ENCODE assay signal across 17 mouse cellular contexts in the genomic region with DNA sequence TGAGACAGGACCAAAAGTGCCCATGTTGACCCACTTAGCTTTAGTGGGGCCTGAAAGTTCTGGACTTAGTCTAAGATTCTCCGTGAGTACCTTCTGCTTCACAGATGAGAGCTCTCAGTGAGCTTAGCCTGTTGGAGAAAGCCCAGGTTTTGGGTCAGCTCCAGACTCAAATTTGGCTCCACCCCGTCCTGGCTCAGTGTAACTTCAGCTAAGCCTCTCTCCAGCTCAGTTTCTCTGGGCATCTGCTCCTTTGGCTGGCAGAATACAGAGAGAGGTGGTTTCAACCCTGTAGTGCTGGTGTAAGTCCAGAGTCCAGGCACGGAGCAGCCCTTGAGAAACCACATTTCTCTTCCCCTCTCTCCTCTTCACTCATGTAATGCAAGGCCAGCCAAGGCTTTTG. TPM values are rescaled to one million over a fixed set of nuclear protein-coding genes. Genes with fewer than 3 reads are reported as not detected.
A peak's percentile ranks its signal among the peaks of the same experiment; 100 is the strongest.
DNase-seq lines count a peak whose midpoint lies in the region; ATAC-seq and TF ChIP-seq lines count a peak whose summit lies in the region.
"Had no signal": no experiment of that assay in that cellular context is flagged by ENCODE, and none has a peak within 500 bp of the region (broad histone marks: within the 10 kb centered on the region; RNA-seq: fewer than 3 reads in every experiment).

No protein-coding gene starts in this region.

- no peaks in the 10 kb centered on the region for H3K27me3 ChIP-seq in forebrain, embryonic 14.5 days (replicated peaks; ENCODE audit: control insufficient read depth, insufficient read depth, low read length)
- no peaks in the 10 kb centered on the region for H3K27me3 ChIP-seq in forebrain, embryonic 15.5 days
- H3K27me3 ChIP-seq in kidney, adult 2 months (replicated peaks; ENCODE audit: control insufficient read depth, insufficient read depth, low read length): no peaks in the 10 kb centered on the region
- H3K27me3 ChIP-seq: neural tube, embryonic 13.5 days; stomach, embryonic 15.5 days had no signal

- no peak overlapping the region for H3K4me2 ChIP-seq in forebrain, embryonic 14.5 days (ENCODE audit: low read length)
- H3K4me2 ChIP-seq in forebrain, embryonic 15.5 days (replicated peaks): no peak overlapping the region
- H3K4me2 ChIP-seq: neural tube, embryonic 13.5 days; stomach, embryonic 15.5 days had no signal

- no peaks in the 10 kb centered on the region for H3K36me3 ChIP-seq in forebrain, embryonic 14.5 days (ENCODE audit: control insufficient read depth, insufficient read depth, low read length)
- no peaks in the 10 kb centered on the region for H3K36me3 ChIP-seq in forebrain, embryonic 15.5 days
- H3K36me3 ChIP-seq in kidney, adult 2 months (ENCODE audit: control insufficient read depth, insufficient read depth, low read length): no peaks in the 10 kb centered on the region
- H3K36me3 ChIP-seq: neural tube, embryonic 13.5 days; stomach, embryonic 15.5 days had no signal

- no peak for TF ChIP-seq CTCF in kidney, adult 2 months (conservative IDR thresholded peaks at IDR 0.05; ENCODE audit: insufficient read depth, insufficient read length, low read depth, low read length)

- no peaks in the 10 kb centered on the region for H3K9me3 ChIP-seq in forebrain, embryonic 14.5 days (replicated peaks; ENCODE audit: control insufficient read depth, low read length)
- no peaks in the 10 kb centered on the region for H3K9me3 ChIP-seq in forebrain, embryonic 15.5 days
- H3K9me3 ChIP-seq: neural tube, embryonic 13.5 days; stomach, embryonic 15.5 days had no signal

- no peak overlapping the region for H3K27ac ChIP-seq in forebrain, embryonic 14.5 days (ENCODE audit: low read depth, low read length)
- H3K27ac ChIP-seq in forebrain, embryonic 15.5 days (replicated peaks): no peak overlapping the region
- H3K27ac ChIP-seq in kidney, adult 2 months (ENCODE audit: insufficient read depth, low read depth, low read length): no peak overlapping the region
- H3K27ac ChIP-seq: neural tube, embryonic 13.5 days; stomach, embryonic 15.5 days had no signal

- no peak overlapping the region for H3K9ac ChIP-seq in forebrain, embryonic 14.5 days (ENCODE audit: low read length)
- no peak overlapping the region for H3K9ac ChIP-seq in forebrain, embryonic 15.5 days (replicated peaks)
- H3K9ac ChIP-seq: liver, postnatal 0 days; neural tube, embryonic 13.5 days; stomach, embryonic 15.5 days had no signal

- H3K4me3 ChIP-seq in forebrain, embryonic 14.5 days (ENCODE audit: low read depth, low read length): no peak overlapping the region
- H3K4me3 ChIP-seq in forebrain, embryonic 15.5 days: no peak overlapping the region
- H3K4me3 ChIP-seq in kidney, adult 2 months (ENCODE audit: insufficient read depth, low read depth, low read length): no peak overlapping the region
- H3K4me3 ChIP-seq: neural tube, embryonic 13.5 days; stomach, embryonic 15.5 days had no signal

- peak; percentile 45 for DNase-seq in forebrain, embryonic 14.5 days (ENCODE audit: low spot score)
- DNase-seq in kidney, adult 2 months: peak; percentile 56
- DNase-seq in kidney, adult 18-20 months: no peak
- peak; percentile 35 for DNase-seq in NIH3T3 (ENCODE audit: low read depth)
- DNase-seq in cerebellum, adult 18-20 months: peak; percentile 84 to 92
- DNase-seq in retina, embryonic 14.5 days (ENCODE audit: low spot score): no peak
- no peak for DNase-seq in right cerebral cortex, postnatal 25 days
- DNase-seq: heart, postnatal 4 days; kidney, adult 11 months; liver, postnatal 0 days; lung, postnatal 4 days; thymus, postnatal 25 days had no signal

- WGBS in forebrain, embryonic 14.5 days: 70% methylated on average over 3 of the region's 3 CpGs
- 61% methylated on average over 3 of the region's 3 CpGs for whole genome bisulfite sequencing in forebrain, embryonic 15.5 days
- WGBS in kidney, adult 2 months: 55% methylated on average over 3 of the region's 3 CpGs

- H3K4me1 ChIP-seq in forebrain, embryonic 14.5 days (ENCODE audit: control insufficient read depth, insufficient read depth, low read length): no peaks in the 10 kb centered on the region
- peaks cover 4% of the 10 kb centered on the region; the same call in 1 of the 2 replicates for H3K4me1 ChIP-seq in forebrain, embryonic 15.5 days
- H3K4me1 ChIP-seq in kidney, adult 2 months (ENCODE audit: control insufficient read depth, insufficient read depth, low read length): no peaks in the 10 kb centered on the region
- H3K4me1 ChIP-seq: neural tube, embryonic 13.5 days; stomach, embryonic 15.5 days had no signal

- no peak for TF ChIP-seq POLR2A in kidney, adult 2 months (IDR thresholded peaks at IDR 0.05; ENCODE audit: low read depth, low read length)

- ATAC-seq in forebrain, embryonic 14.5 days: no peak
- ATAC-seq in forebrain, embryonic 15.5 days (replicated peaks): no peak
- ATAC-seq: activated CD4-positive, CD25-positive, alpha-beta regulatory T cell, adult 4 months; liver, postnatal 0 days; midbrain, embryonic 16.5 days had no signal

RNA-seq across cellular contexts. Expression of a gene that starts 29.8 kb away (rescaled TPM):
- 144 and 146 TPM in 2 replicates for polyA plus RNA-seq in forebrain, embryonic 14.5 days (2014; fragmentation: Nextera tagmentation; extraction: Ambion mirVana)
- 130 and 134 TPM in 2 replicates for polyA plus RNA-seq in forebrain, embryonic 15.5 days (2015; fragmentation: Nextera tagmentation; extraction: Ambion mirVana)
- polyA plus RNA-seq in kidney, adult 2 months (2012; rRNA removed): 19.5 and 24.2 TPM in 2 replicates

Comparison
In these comparisons a context has a peak if more than half of its experiments do, and no peak if none do; other contexts are left out.
1. DNase-seq: peak in forebrain, embryonic 14.5 days (single experiment), kidney, adult 2 months (single experiment), NIH3T3 (single experiment) and cerebellum, adult 18-20 months (2 of 2); none in kidney, adult 18-20 months (single experiment), retina, embryonic 14.5 days (single experiment) and right cerebral cortex, postnatal 25 days (single experiment).